Mouse (Mus musculus): ENCODE data around the gene Fam209. TPM values are rescaled to one million over a fixed set of nuclear protein-coding genes. Genes with fewer than 3 reads are reported as not detected.

Gene Fam209
- polyA plus RNA-seq (2012; rRNA removed): 0.23 and 0.55 TPM in 2 replicates

- DNase-seq (ENCODE audit: low read depth): no peak
Measured at GRCm38 (mm10) chr2:172472318-172472717, at the start of gene Fam209. TSS of gene Fam209 (plus strand) at chr2:172472520.

- DNase-seq (ENCODE audit: low read depth): no peak
Measured at GRCm38 (mm10) chr2:172430609-172431008, 41.7 kb upstream of the Fam209 start.

GRCm38 (mm10) chr2:172433746-172434145 lies 38.6 kb upstream of the Fam209 start:
- DNase-seq (ENCODE audit: low read depth): no peak

- no peak for DNase-seq (ENCODE audit: low read depth)
Measured at GRCm38 (mm10) chr2:172437371-172437952, 34.9 kb upstream of the Fam209 start.

GRCm38 (mm10) chr2:172439843-172440639 lies 32.3 kb upstream of the Fam209 start, which contains the start of gene Rtf2:
TSS of gene Rtf2 (plus strand) at chr2:172440556.
- peak; percentile 81 for DNase-seq (ENCODE audit: low read depth)

- DNase-seq (ENCODE audit: low read depth): no peak
Measured at GRCm38 (mm10) chr2:172440640-172441005, 31.7 kb upstream of the Fam209 start.

GRCm38 (mm10) chr2:172441176-172441575 lies 31.1 kb upstream of the Fam209 start:
- peak; percentile 55 for DNase-seq (ENCODE audit: low read depth)

- no peak for DNase-seq (ENCODE audit: low read depth)
Measured at GRCm38 (mm10) chr2:172445617-172446016, 26.7 kb upstream of the Fam209 start.

- DNase-seq (ENCODE audit: low read depth): no peak
Measured at GRCm38 (mm10) chr2:172447317-172447716, 25.0 kb upstream of the Fam209 start.

- DNase-seq (ENCODE audit: low read depth): no peak
Measured at GRCm38 (mm10) chr2:172448329-172448728, 24.0 kb upstream of the Fam209 start.

- no peak for DNase-seq (ENCODE audit: low read depth)
Measured at GRCm38 (mm10) chr2:172450640-172451039, 21.7 kb upstream of the Fam209 start.

- DNase-seq (ENCODE audit: low read depth): no peak
Measured at GRCm38 (mm10) chr2:172452031-172452430, 20.3 kb upstream of the Fam209 start.

- no peak for DNase-seq (ENCODE audit: low read depth)
Measured at GRCm38 (mm10) chr2:172452458-172452857, 19.9 kb upstream of the Fam209 start.

GRCm38 (mm10) chr2:172458496-172458895 lies 13.8 kb upstream of the Fam209 start, which contains the start of gene Gcnt7:
TSS of gene Gcnt7 (minus strand) at chr2:172458596.
- DNase-seq (ENCODE audit: low read depth): no peak

GRCm38 (mm10) chr2:172460647-172461046 lies 11.7 kb upstream of the Fam209 start:
- no peak for DNase-seq (ENCODE audit: low read depth)

GRCm38 (mm10) chr2:172462813-172463212 lies 9.5 kb upstream of the Fam209 start:
- DNase-seq (ENCODE audit: low read depth): no peak

GRCm38 (mm10) chr2:172466427-172467132 lies 5.7 kb upstream of the Fam209 start:
- no peak for DNase-seq (ENCODE audit: low read depth)

- DNase-seq (ENCODE audit: low read depth): no peak
Measured at GRCm38 (mm10) chr2:172467206-172467605, 5.1 kb upstream of the Fam209 start.

GRCm38 (mm10) chr2:172468346-172468819 lies 3.9 kb upstream of the Fam209 start:
- DNase-seq (ENCODE audit: low read depth): no peak

GRCm38 (mm10) chr2:172473591-172473990 lies 1.3 kb downstream of the Fam209 start:
- no peak for DNase-seq (ENCODE audit: low read depth)

- DNase-seq (ENCODE audit: low read depth): no peak
Measured at GRCm38 (mm10) chr2:172474970-172475369, 2.6 kb downstream of the Fam209 start.

- DNase-seq (ENCODE audit: low read depth): no peak
Measured at GRCm38 (mm10) chr2:172476707-172477260, 4.5 kb downstream of the Fam209 start.

All from gonadal fat pad, adult 2 months (tissue).